Mouse (Mus musculus): ENCODE measurements around the gene Vps13c. TPM values are rescaled to one million over a fixed set of nuclear protein-coding genes. Genes with fewer than 3 reads are reported as not detected.

Gene Vps13c
- 10 to 100 TPM; 54.5 to 56.8 TPM for total RNA-seq (2023)

GRCm38 (mm10) chr9:67839981-67840859, at the start of gene Vps13c:
Gene Vps13c, plus strand, starts transcription at chr9:67840396.

GRCm38 (mm10) chr9:67832046-67832605, 8.1 kb upstream of the Vps13c start, which contains the start of gene C2cd4a:
Gene C2cd4a, minus strand, starts transcription at chr9:67832330.

Other genes starting within 250 kb of the Vps13c start
- not detected for gene C2cd4b, start 81.0 kb upstream of the Vps13c start, total RNA-seq (2023)
- gene C2cd4a, start 8.1 kb upstream of the Vps13c start, total RNA-seq (2023) = not detected